Mouse (Mus musculus): Measurements from ENCODE around the gene E130218I03Rik.

DNA sequence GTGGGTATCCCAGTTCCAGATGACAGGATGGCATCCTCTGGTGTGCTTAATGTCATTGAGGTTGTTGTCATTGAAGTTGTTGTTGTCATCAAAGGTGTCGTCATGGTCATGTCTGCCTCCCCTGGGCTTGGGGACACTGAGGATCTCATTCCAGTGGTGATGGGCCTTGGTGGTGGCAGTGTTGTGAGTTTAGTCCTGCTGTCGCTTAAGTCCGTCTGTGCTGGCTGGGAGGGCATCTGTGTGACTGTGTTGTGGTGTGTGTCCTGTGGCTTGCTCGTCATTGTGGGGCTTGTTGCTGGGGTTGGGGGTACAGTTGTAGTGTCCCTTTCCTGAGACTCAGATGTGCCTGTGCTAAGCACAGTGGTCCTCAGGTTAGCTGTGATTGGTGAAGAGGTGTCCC lies 40.6 kb upstream of the E130218I03Rik start, which contains the start of gene Gm7534:
- TF ChIP-seq GATA1 (IDR thresholded peaks at IDR 0.05; ENCODE audit: low read length) (no peak), TAL1 (IDR thresholded peaks at IDR 0.05; ENCODE audit: low read length) (no peak)

All from erythroblast, embryonic 14.5 days (primary cell).